Mouse (Mus musculus): Measurements from ENCODE around the gene Gm10197.

Gm10197 gene

GRCm38 (mm10) chr19:53393646-53394045, 22.1 kb upstream of the Gm10197 start:
- DNase-seq (ENCODE audit: low read depth) = no peak

GRCm38 (mm10) chr19:53392781-53393343, 21.3 kb upstream of the Gm10197 start:
- DNase-seq (ENCODE audit: low read depth) = no peak

- DNase-seq (ENCODE audit: low read depth) = no peak
Measured at GRCm38 (mm10) chr19:53391787-53392186, 20.2 kb upstream of the Gm10197 start.

- DNase-seq (ENCODE audit: low read depth) = no peak
Measured at GRCm38 (mm10) chr19:53391386-53391785, 19.8 kb upstream of the Gm10197 start.

GRCm38 (mm10) chr19:53390495-53391007, 19.0 kb upstream of the Gm10197 start, which contains the start of gene Smndc1:
Gene Smndc1, minus strand, starts transcription at chr19:53390578.
- DNase-seq (ENCODE audit: low read depth) = peak; percentile 99

GRCm38 (mm10) chr19:53389851-53390431, 18.4 kb upstream of the Gm10197 start:
- no peak for DNase-seq (ENCODE audit: low read depth)

GRCm38 (mm10) chr19:53389417-53389816, 17.9 kb upstream of the Gm10197 start:
- DNase-seq (ENCODE audit: low read depth) = no peak

- no peak for DNase-seq (ENCODE audit: low read depth)
Measured at GRCm38 (mm10) chr19:53383336-53383735, 11.8 kb upstream of the Gm10197 start.

- no peak for DNase-seq (ENCODE audit: low read depth)
Measured at GRCm38 (mm10) chr19:53378421-53378820, 6.9 kb upstream of the Gm10197 start.

GRCm38 (mm10) chr19:53377652-53378051, 6.1 kb upstream of the Gm10197 start:
- DNase-seq (ENCODE audit: low read depth) = no peak

GRCm38 (mm10) chr19:53375816-53376215, 4.2 kb upstream of the Gm10197 start:
- DNase-seq (ENCODE audit: low read depth) = no peak

GRCm38 (mm10) chr19:53375299-53375698, 3.7 kb upstream of the Gm10197 start:
- no peak for DNase-seq (ENCODE audit: low read depth)

- DNase-seq (ENCODE audit: low read depth) = no peak
Measured at GRCm38 (mm10) chr19:53373570-53373969, 2.0 kb upstream of the Gm10197 start.

- no peak for DNase-seq (ENCODE audit: low read depth)
Measured at GRCm38 (mm10) chr19:53370233-53370632, 1.3 kb downstream of the Gm10197 start.

- DNase-seq (ENCODE audit: low read depth) = peak; percentile 47
Measured at GRCm38 (mm10) chr19:53369469-53370043, 2.0 kb downstream of the Gm10197 start.

- no peak for DNase-seq (ENCODE audit: low read depth)
Measured at GRCm38 (mm10) chr19:53366881-53367280, 4.7 kb downstream of the Gm10197 start.

GRCm38 (mm10) chr19:53366057-53366775, 5.3 kb downstream of the Gm10197 start:
- DNase-seq (ENCODE audit: low read depth) = no peak

- no peak for DNase-seq (ENCODE audit: low read depth)
Measured at GRCm38 (mm10) chr19:53364963-53365362, 6.6 kb downstream of the Gm10197 start.

- DNase-seq (ENCODE audit: low read depth) = no peak
Measured at GRCm38 (mm10) chr19:53364551-53364950, 7.0 kb downstream of the Gm10197 start.

- DNase-seq (ENCODE audit: low read depth) = peak; percentile 43
Measured at GRCm38 (mm10) chr19:53362967-53363366, 8.6 kb downstream of the Gm10197 start.

GRCm38 (mm10) chr19:53360265-53360958, 11.2 kb downstream of the Gm10197 start:
- no peak for DNase-seq (ENCODE audit: low read depth)
